Mouse (Mus musculus) gastrocnemius, postnatal 25 days (tissue): ENCODE measurements around the gene Abhd16b. TPM values are rescaled to one million over a fixed set of nuclear protein-coding genes. Genes with fewer than 3 reads are reported as not detected.

ENCODE experiments used
- DNase-seq: peaks from one replicate; pipeline ENCODE4 v3.0.0; 2022
- total RNA-seq, 2 experiments: library from RNA; stranded (reverse); gene quantifications; 1 replicate in 1 of 2; 2 replicates in 1 of 2; pipeline ENCODE4 v1.2.3; 2021

Gene Abhd16b
- total RNA-seq, 2 experiments from 2014 or later, result not detected

DNA sequence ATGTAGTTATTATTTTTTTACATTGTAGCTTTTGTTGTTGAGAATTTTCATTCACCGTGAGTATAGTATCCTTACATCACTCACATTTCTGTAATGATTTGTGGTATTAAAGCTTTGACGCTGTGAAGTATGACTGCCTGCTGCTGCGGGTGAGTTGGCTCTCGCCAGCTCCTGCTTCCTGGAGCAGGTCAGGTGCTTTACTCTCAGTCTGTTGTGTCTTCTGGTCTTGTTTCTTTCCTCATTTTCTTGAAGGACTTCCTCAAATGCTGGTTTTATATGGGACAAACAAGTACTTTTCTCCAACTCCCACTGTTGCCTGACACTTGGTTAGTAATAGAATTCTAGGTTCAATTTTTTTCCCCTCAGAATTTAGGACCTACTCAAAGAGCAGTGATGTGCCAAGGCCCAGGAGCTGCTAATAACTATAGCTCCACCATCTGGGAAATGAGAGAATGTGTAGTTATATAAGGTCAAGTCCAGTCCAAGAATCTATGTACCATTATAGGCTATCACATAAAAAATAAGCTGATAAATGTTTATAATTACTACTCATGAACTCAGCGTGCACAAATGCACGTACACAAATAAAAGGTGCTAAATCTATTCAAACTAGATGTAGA lies 48.9 kb downstream of the Abhd16b start:
- DNase-seq, result no peak

Other genes starting within 250 kb of the Abhd16b start
- gene Gmeb2, start 205.2 kb upstream of the Abhd16b start, total RNA-seq, result 1 to 10 TPM; 6.1 to 6.3 TPM
- under 1 TPM in 1 of 2 experiments, not detected in 1; 0.32 TPM for gene Stmn3, start 178.7 kb upstream of the Abhd16b start, total RNA-seq
- 10 to 100 TPM in 1 of 2 experiments, 1 to 10 TPM in 1; 9.9 to 14.9 TPM for gene Rtel1, start 173.5 kb upstream of the Abhd16b start, total RNA-seq
- 10 to 100 TPM; 12.8 to 13.1 TPM for gene Zgpat, start 128.3 kb upstream of the Abhd16b start, total RNA-seq
- 10 to 100 TPM; 25.0 to 29.3 TPM for gene Arfrp1, start 127.8 kb upstream of the Abhd16b start, total RNA-seq
- 1 to 10 TPM; 4.2 to 5.5 TPM for gene Lime1, start 113.1 kb upstream of the Abhd16b start, total RNA-seq
- 1 to 10 TPM; 3.5 TPM for gene Zbtb46, start 33.8 kb upstream of the Abhd16b start, total RNA-seq
- gene Tpd52l2, start 3.9 kb downstream of the Abhd16b start, total RNA-seq, result 10 to 100 TPM; 46.1 to 48.2 TPM
- gene Dnajc5, start 27.3 kb downstream of the Abhd16b start, total RNA-seq, result 10 to 100 TPM; 43.8 to 46.3 TPM
- gene Uckl1, start 91.7 kb downstream of the Abhd16b start, total RNA-seq, result 10 to 100 TPM; 23.9 to 26.5 TPM
- 10 to 100 TPM; 23.2 to 28.2 TPM for gene Prpf6, start 98.7 kb downstream of the Abhd16b start, total RNA-seq
- 10 to 100 TPM; 17.2 to 17.4 TPM for gene Zfp512b, start 99.6 kb downstream of the Abhd16b start, total RNA-seq
- 1 to 10 TPM in 1 of 2 experiments, under 1 TPM in 1; 0.97 to 1.1 TPM for gene Samd10, start 106.0 kb downstream of the Abhd16b start, total RNA-seq
- not detected for gene Gm29797, start 163.8 kb downstream of the Abhd16b start, total RNA-seq
- 10 to 100 TPM; 10.5 to 12.7 TPM for gene Sox18, start 178.4 kb downstream of the Abhd16b start, total RNA-seq
- gene Tcea2, start 187.1 kb downstream of the Abhd16b start, total RNA-seq, result 1 to 10 TPM; 6.0 to 7.2 TPM
- gene Rgs19, start 200.8 kb downstream of the Abhd16b start, total RNA-seq, result 1 to 10 TPM; 2.6 to 6.1 TPM
- gene Lkaaear1, start 205.2 kb downstream of the Abhd16b start, total RNA-seq, result not detected
- gene Oprl1, start 221.8 kb downstream of the Abhd16b start, total RNA-seq, result not detected